ENCODE assay signal across 8 mouse cellular contexts in genomic region chr19:20390455-20390994, GRCm38 (mm10). TPM values are rescaled to one million over a fixed set of nuclear protein-coding genes. Genes with fewer than 3 reads are reported as not detected.
DNase-seq lines count a peak whose midpoint lies in the region; ATAC-seq and TF ChIP-seq lines count a peak whose summit lies in the region.

Gene Anxa1 (minus strand): TSS chr19:20390944.

- CTCF ChIA-PET in Patski (lab: Charles Lee): interaction anchor here (0.9 to 2.5 kb wide), 5 partner anchors 10 to 45 kb away, joined by 3 to 7 read pairs (median 4); no protein-coding TSS in a partner anchor

- H3K9ac ChIP-seq in kidney, postnatal 0 days (ENCODE audit: low read depth, low read length): 0 out of 2 replicates have a peak within 1 kb of the TSS, but pooled peaks have one; percentile 27
- no peak within 1 kb of the TSS for H3K9ac ChIP-seq in midbrain, embryonic 15.5 days

- POLR2A ChIA-PET in Patski (lab: Charles Lee): no interaction called here

- peak; percentile 67 for DNase-seq in 3134 (ENCODE audit: extremely low read depth, insufficient read length, low spot score)
- no peak for DNase-seq in Patski (ENCODE audit: low read depth, low spot score)
- peak in 1 of 2 experiments; percentile 22 for DNase-seq in gastrocnemius, postnatal 36 days
- peak; percentile 45 for DNase-seq in kidney, postnatal 0 days (ENCODE audit: low spot score)
- DNase-seq in monocyte, adult 2 months (ENCODE audit: low read depth in 1 of 2, low spot score in 2 of 2): peak; percentile 20 to 46
- no peak for DNase-seq in left cerebral cortex, postnatal 4 days
- no peak for DNase-seq in retina, postnatal 1 day

- H3K36me3 ChIP-seq in kidney, postnatal 0 days (ENCODE audit: insufficient read depth, low read length): no peaks in the 10 kb centered on the region
- no peaks in the 10 kb centered on the region for H3K36me3 ChIP-seq in midbrain, embryonic 15.5 days (replicated peaks)

- 49% methylated on average over 5 of the region's 5 CpGs for WGBS in kidney, postnatal 0 days
- WGBS in midbrain, embryonic 15.5 days: 78% methylated on average over 5 of the region's 5 CpGs

- ATAC-seq in Patski: peak; percentile 54
- no peak for ATAC-seq in kidney, postnatal 0 days (replicated peaks; ENCODE audit: low FRiP score, low read depth)
- ATAC-seq in midbrain, embryonic 15.5 days (replicated peaks): no peak

- no peaks in the 10 kb centered on the region for H3K4me1 ChIP-seq in kidney, postnatal 0 days (replicated peaks; ENCODE audit: insufficient read depth, low read length)
- H3K4me1 ChIP-seq in midbrain, embryonic 15.5 days: no peaks in the 10 kb centered on the region

- no peaks in the 10 kb centered on the region for H3K27me3 ChIP-seq in Patski
- no peaks in the 10 kb centered on the region for H3K27me3 ChIP-seq in kidney, postnatal 0 days (ENCODE audit: insufficient read depth, low read length)
- no peaks in the 10 kb centered on the region for H3K27me3 ChIP-seq in midbrain, embryonic 15.5 days (replicated peaks)

- intact Hi-C loops in gastrocnemius, postnatal 36 days (cut with DNase I): no loop called here
- intact Hi-C loops in left cerebral cortex, postnatal 4 days (cut with DNase I): no loop called here

- H3K27ac ChIP-seq in kidney, postnatal 0 days: no peak within 1 kb of the TSS
- no peak within 1 kb of the TSS for H3K27ac ChIP-seq in midbrain, embryonic 15.5 days

- in situ Hi-C loops in Patski (cut with MboI; ENCODE audit: low pct_unique_long_range_greater_than_20kb): loop anchor here (25.0 kb wide), 1 partner anchor 1272 kb away; the partner anchor contains the start of genes 1110059E24Rik and Abhd17b

- H3K9me3 ChIP-seq in kidney, postnatal 0 days (replicated peaks; ENCODE audit: low read length): no peaks in the 10 kb centered on the region
- H3K9me3 ChIP-seq in midbrain, embryonic 15.5 days: no peaks in the 10 kb centered on the region

- H3K4me3 ChIP-seq in kidney, postnatal 0 days (replicated peaks; ENCODE audit: low read depth, low read length): peak within 1 kb of the TSS; percentile 30
- no peak within 1 kb of the TSS for H3K4me3 ChIP-seq in midbrain, embryonic 15.5 days

- peak within 1 kb of the TSS; percentile 31 for H3K4me2 ChIP-seq in kidney, postnatal 0 days (ENCODE audit: low read length)
- H3K4me2 ChIP-seq in midbrain, embryonic 15.5 days: no peak within 1 kb of the TSS

- TF ChIP-seq CTCF in Patski (IDR thresholded peaks at IDR 0.05): no peak
- no peak for TF ChIP-seq CTCF in kidney, postnatal 0 days (IDR thresholded peaks at IDR 0.05; ENCODE audit: low read depth)

RNA-seq across cellular contexts. Expression of gene Anxa1, which starts in this region (rescaled TPM):
- 537 TPM for polyA plus RNA-seq in Patski (2021)
- 10 to 100 TPM; 14.8 to 16.1 TPM for total RNA-seq in gastrocnemius, postnatal 36 days (2021)
- 62.2 and 64.0 TPM in 2 replicates for polyA plus RNA-seq in kidney, postnatal 0 days (2015; fragmentation: Nextera tagmentation; extraction: Ambion mirVana)
- 1 to 10 TPM; 3.5 to 5.7 TPM for total RNA-seq in left cerebral cortex, postnatal 4 days (2021)
- 9.2 and 12.3 TPM in 2 replicates for polyA plus RNA-seq in midbrain, embryonic 15.5 days (2015; fragmentation: Nextera tagmentation; extraction: Ambion mirVana)

Comparison
In these comparisons a context has a peak if more than half of its experiments do, and no peak if none do; other contexts are left out.
1. DNase-seq: peak in 3134 (single experiment), kidney, postnatal 0 days (single experiment) and monocyte, adult 2 months (2 of 2); none in Patski (single experiment), left cerebral cortex, postnatal 4 days (single experiment) and retina, postnatal 1 day (single experiment).